Mouse (Mus musculus): ENCODE data around the gene Cox4i1.

- TF ChIP-seq POLR2A (IDR thresholded peaks at IDR 0.05; ENCODE audit: insufficient read depth, low read depth, low read length) (no peak), CTCF (IDR thresholded peaks at IDR 0.05) (no peak), EP300 (IDR thresholded peaks at IDR 0.05; ENCODE audit: insufficient read depth, low read depth, low read length) (no peak)
Observed at GRCm38 (mm10) chr8:120631441-120632375, 36.3 kb upstream of the Cox4i1 start.
